Mouse (Mus musculus) kidney, adult 2 months (tissue): ENCODE results near the gene 1500015O10Rik. TPM values are rescaled to one million over a fixed set of nuclear protein-coding genes. Genes with fewer than 3 reads are reported as not detected.

Experiments
- DNase-seq: peaks from one replicate; pipeline ENCODE4 v3.0.0; 2021
- H3K27ac ChIP-seq: fragments of 200-500 bp; 2 replicates; pipeline ENCODE4 v1.5.1; 2012; ENCODE audit warnings: low read depth, low read length, control low read depth, inconsistent platforms; ENCODE audit not compliant: insufficient read depth
- H3K27me3 ChIP-seq: fragments of 200-500 bp; replicated peaks from 2 replicates; pipeline ENCODE4 v1.6.1; 2012; ENCODE audit warnings: mild to moderate bottlenecking, moderate library complexity, low read length, inconsistent platforms; ENCODE audit not compliant: control insufficient read depth, insufficient read depth
- H3K36me3 ChIP-seq: fragments of 200-500 bp; 2 replicates; pipeline ENCODE4 v1.6.1; 2012; ENCODE audit warnings: mild to moderate bottlenecking, moderate library complexity, low read length, inconsistent platforms; ENCODE audit not compliant: control insufficient read depth, insufficient read depth
- H3K4me1 ChIP-seq: fragments of 200-500 bp; 2 replicates; pipeline ENCODE4 v1.6.1; 2011; ENCODE audit warnings: low read length; ENCODE audit not compliant: control insufficient read depth, insufficient read depth
- H3K4me3 ChIP-seq: fragments of 200-500 bp; 2 replicates; pipeline ENCODE4 v1.5.1; 2011; ENCODE audit warnings: mild to moderate bottlenecking, low read depth, low read length, control low read depth; ENCODE audit not compliant: insufficient read depth
- CTCF ChIP-seq: fragments of 200-500 bp; conservative IDR thresholded peaks from 2 replicates; pipeline ENCODE4 v1.5.1; 2011; ENCODE audit warnings: low read depth, mild to moderate bottlenecking, control low read depth, low read length, moderate library complexity, mixed read lengths; ENCODE audit not compliant: insufficient read depth, insufficient read length
- POLR2A ChIP-seq: fragments of 200-500 bp; IDR thresholded peaks from one replicate; pipeline ENCODE4 v1.6.1; 2011; ENCODE audit warnings: low read depth, low read length, control low read depth
- WGBS: fragments of 180-500 bp; shearing (Covaris S2); methylation state at CpG from one replicate; pipeline ENCODE4 v1.1.7; 2018; 5-methylcytosine and 5-hydroxymethylcytosine counted together
- polyA plus RNA-seq: library from polyadenylated mRNA; depleted of rRNA; stranded (reverse); fragments of >200 nt; gene quantifications from 2 replicates; pipeline ENCODE4 v1.2.3, GENCODE M21; 2012

Gene 1500015O10Rik
- polyA plus RNA-seq, 1 experiment, result 1.5 TPM

DNA sequence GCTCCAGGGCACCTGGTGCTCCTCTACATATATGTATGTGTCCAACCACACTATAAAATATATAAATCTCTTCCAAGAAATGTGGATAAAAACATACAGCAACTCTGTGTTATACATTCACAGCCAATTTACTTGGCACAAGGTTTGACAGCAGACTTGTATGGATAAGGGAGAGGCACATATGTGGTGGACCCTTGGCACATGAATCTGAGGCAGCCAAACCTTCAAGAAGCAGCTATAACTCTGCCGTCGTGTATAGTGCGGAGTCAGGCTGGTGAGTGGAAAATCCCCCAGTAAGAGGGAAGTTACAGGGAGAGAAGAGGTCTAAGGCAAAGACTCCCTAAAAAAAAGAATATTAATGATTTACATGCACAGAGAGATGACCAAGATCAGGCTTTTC lies 42.3 kb downstream of the 1500015O10Rik start:
- DNase-seq, result no peak
- H3K36me3 ChIP-seq, result peaks cover 1% of the 10 kb centered on the region
- no peak overlapping the region for H3K27ac ChIP-seq
- no peak overlapping the region for H3K4me3 ChIP-seq
- 99% methylated on average over 3 of the region's 3 CpGs for WGBS
- no peaks in the 10 kb centered on the region for H3K27me3 ChIP-seq
- no peaks in the 10 kb centered on the region for H3K4me1 ChIP-seq
- TF ChIP-seq POLR2A (no peak), CTCF (no peak)

DNA sequence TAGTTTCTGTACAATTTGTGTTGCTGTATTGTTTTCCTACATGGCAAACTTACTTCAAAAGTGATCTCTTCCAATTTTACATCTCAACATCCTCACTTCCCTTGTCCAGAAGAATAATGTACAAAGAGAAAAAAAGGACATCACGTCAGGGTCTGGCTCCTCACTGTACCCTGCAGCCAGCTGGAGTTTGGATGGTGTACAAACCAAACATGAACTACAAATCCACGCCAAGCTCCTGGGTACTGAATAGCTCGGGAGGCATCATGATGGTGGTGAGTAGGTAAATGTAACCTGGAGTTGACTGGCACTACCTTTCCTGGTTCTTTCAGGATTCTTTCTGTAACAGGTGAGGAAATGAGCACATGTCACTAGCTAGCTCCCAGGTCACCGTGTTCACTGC lies 43.7 kb downstream of the 1500015O10Rik start:
- Histone ChIP-seq H3K36me3 (peaks cover 1% of the 10 kb centered on the region), H3K27ac (no peak overlapping the region), H3K4me3 (no peak overlapping the region), H3K27me3 (no peaks in the 10 kb centered on the region), H3K4me1 (no peaks in the 10 kb centered on the region)
- 87% methylated on average over 4 of the region's 4 CpGs for WGBS
- DNase-seq, result no peak
- TF ChIP-seq POLR2A, result no peak
- no peak for TF ChIP-seq CTCF

DNA sequence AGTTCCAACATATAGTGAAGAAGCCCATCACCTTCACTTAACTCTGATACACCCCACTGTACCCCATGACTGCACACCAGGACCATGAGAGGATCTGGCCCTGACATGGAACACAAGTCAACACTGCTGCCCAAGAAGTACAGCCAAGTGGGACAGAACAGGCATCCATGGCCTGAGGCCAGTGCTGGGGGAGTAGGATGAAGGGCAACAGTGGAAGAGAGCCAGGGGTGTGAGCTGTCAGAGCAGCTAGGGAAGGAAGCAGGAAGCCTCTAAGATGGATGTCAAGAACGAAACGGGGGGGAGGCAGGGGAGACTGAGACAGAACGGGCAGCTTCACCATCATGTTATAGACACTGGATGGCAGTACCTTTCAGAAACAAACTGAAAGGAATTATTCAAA lies 45.7 kb downstream of the 1500015O10Rik start:
- H3K4me1 ChIP-seq, result no peaks in the 10 kb centered on the region
- no peak overlapping the region for H3K27ac ChIP-seq
- H3K27me3 ChIP-seq, result no peaks in the 10 kb centered on the region
- peak; percentile 24 for DNase-seq
- WGBS, result 66% methylated on average over 3 of the region's 3 CpGs
- TF ChIP-seq CTCF (no peak), POLR2A (no peak)
- no peak overlapping the region for H3K4me3 ChIP-seq
- no peaks in the 10 kb centered on the region; the same call in 1 of the 2 replicates for H3K36me3 ChIP-seq

DNA sequence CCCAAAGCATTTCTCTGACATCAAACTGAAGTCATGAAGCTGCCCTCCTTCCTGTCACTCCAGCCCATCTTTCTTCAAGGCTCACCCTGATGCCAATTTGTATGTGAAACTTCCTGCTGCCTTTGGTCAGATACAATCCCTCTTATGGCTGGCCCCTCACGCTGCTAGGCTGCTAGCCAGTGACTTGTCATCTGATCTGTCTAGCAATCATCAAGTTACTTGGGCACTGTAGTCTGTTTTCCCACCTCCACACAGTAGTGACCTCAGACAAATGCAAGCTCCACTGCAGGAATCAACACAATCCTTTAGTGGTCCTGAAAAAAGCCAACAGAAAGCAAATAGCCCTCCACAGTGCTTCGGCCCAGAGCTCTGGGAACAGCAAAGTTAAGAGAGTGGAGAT lies 50.8 kb downstream of the 1500015O10Rik start:
- Histone ChIP-seq H3K27me3 (no peaks in the 10 kb centered on the region), H3K4me3 (no peak overlapping the region), H3K27ac (no peak overlapping the region), H3K36me3 (no peaks in the 10 kb centered on the region), H3K4me1 (no peaks in the 10 kb centered on the region)
- TF ChIP-seq CTCF (no peak), POLR2A (no peak)
- 78% methylated on average over 2 of the region's 2 CpGs for WGBS
- DNase-seq, result no peak

DNA sequence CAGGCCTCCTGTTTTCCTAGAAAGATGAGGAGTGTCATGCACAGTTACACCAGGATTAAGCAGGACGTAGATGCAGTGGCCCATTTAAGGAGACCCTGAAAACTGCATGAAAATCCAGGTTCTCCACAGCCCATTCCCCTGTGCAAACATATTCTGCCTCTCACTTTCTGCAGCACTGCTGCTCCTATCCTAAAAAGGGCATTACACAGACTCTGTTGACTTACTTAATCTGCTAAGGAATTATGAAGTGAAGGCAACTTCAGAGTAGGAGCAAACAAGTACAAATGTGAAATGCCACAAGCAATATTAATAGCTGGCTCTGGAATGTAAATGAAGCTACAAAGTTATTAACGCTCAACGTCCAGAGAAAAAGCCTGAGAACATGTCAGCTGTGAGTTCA lies 51.3 kb downstream of the 1500015O10Rik start:
- no peak for TF ChIP-seq CTCF
- no peak for TF ChIP-seq POLR2A
- Histone ChIP-seq H3K36me3 (no peaks in the 10 kb centered on the region), H3K27me3 (no peaks in the 10 kb centered on the region), H3K4me1 (no peaks in the 10 kb centered on the region), H3K27ac (no peak overlapping the region), H3K4me3 (no peak overlapping the region)
- 70% methylated on average over 3 of the region's 3 CpGs for WGBS
- DNase-seq, result no peak

DNA sequence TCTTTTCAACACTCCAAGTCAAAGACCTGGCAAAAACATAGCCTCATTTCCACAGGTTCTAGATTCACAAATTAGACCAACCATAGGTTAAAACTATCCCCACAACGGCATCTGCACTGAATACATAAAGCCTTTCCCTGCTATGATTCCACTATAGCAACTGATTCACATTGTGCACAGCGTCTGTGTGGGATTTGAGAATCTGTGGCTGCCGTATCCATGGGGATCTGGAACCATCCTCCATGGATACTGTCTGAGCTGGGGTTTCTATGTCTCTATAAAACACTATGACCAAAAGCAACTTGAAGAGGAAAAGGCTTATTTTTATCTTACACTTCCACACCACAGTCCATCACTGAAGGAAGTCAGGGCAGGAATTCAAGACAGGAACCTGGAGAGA lies 52.3 kb downstream of the 1500015O10Rik start:
- Histone ChIP-seq H3K27me3 (no peaks in the 10 kb centered on the region), H3K4me3 (no peak overlapping the region), H3K4me1 (no peaks in the 10 kb centered on the region), H3K27ac (no peak overlapping the region), H3K36me3 (no peaks in the 10 kb centered on the region)
- WGBS, result 95% methylated on average over 3 of the region's 3 CpGs
- DNase-seq, result no peak
- TF ChIP-seq CTCF (no peak), POLR2A (no peak)

DNA sequence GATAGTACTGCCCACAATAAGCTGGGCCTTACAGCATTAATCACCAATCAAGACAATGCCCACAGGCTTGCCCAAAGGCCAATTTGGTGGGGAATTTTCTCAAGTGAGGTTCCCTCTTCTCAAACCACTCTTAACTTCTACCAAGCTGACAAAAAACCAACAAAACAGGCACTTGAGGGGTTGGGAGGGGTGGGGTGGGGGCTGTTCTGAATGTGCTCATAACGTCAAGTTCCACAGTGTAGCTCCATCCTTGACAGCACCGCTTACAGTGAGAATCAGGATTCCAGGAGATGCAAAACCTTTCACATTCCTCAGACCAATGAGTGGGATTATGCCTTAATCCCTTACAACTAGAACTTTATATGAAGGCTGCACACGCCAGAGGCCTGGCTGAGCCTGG lies 52.8 kb downstream of the 1500015O10Rik start:
- TF ChIP-seq CTCF, result no peak
- TF ChIP-seq POLR2A, result no peak
- Histone ChIP-seq H3K4me3 (no peak overlapping the region), H3K36me3 (no peaks in the 10 kb centered on the region), H3K27me3 (no peaks in the 10 kb centered on the region), H3K27ac (no peak overlapping the region), H3K4me1 (no peaks in the 10 kb centered on the region)
- WGBS, result 93% methylated on average over 3 of the region's 3 CpGs
- no peak for DNase-seq

DNA sequence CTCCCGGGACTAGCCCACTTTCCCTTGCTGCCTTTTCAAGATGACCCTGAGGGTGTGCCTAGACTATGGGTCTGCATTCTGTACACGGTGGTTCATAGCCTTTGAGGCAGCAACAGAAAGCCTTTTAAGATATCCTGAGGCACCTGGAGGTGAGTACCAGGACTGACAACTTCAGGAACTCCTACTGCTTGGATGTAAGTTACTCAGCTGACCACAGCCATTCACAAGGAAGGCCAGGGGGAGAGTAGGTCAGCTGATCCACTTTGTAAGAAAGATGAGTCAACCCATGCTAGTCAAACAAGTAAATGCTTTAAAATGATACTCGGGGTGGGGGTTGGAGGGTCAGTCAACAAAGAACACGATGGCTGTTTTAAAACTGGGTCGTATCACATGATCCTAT lies 54.9 kb downstream of the 1500015O10Rik start:
- no peaks in the 10 kb centered on the region for H3K4me1 ChIP-seq
- no peaks in the 10 kb centered on the region for H3K27me3 ChIP-seq
- DNase-seq, result no peak
- 75% methylated on average over 5 of the region's 5 CpGs for WGBS
- H3K36me3 ChIP-seq, result no peaks in the 10 kb centered on the region; the same call in 1 of the 2 replicates
- no peak overlapping the region for H3K4me3 ChIP-seq
- no peak overlapping the region for H3K27ac ChIP-seq
- TF ChIP-seq POLR2A (no peak), CTCF (no peak)
